Mouse (Mus musculus) embryonic facial prominence, embryonic 10.5 days (tissue): ENCODE data around the gene 1700008O03Rik. TPM values are rescaled to one million over a fixed set of nuclear protein-coding genes. Genes with fewer than 3 reads are reported as not detected.

Experiments
- DNase-seq: peaks from one replicate; pipeline ENCODE4 v3.0.0-alpha.2; 2017; ENCODE audit warnings: low spot score
- H3K27ac ChIP-seq: fragments of 300-500 bp; sonication (generic); replicated peaks from 2 replicates; pipeline ENCODE4 v1.5.1; 2016; ENCODE audit warnings: mild to moderate bottlenecking
- H3K27me3 ChIP-seq: fragments of 300-500 bp; sonication (generic); replicated peaks from 2 replicates; pipeline ENCODE4 v1.6.1; 2016; ENCODE audit warnings: low read depth, mild to moderate bottlenecking; ENCODE audit not compliant: poor library complexity, severe bottlenecking
- H3K36me3 ChIP-seq: fragments of 300-500 bp; sonication (generic); replicated peaks from 2 replicates; pipeline ENCODE4 v1.6.1; 2016; ENCODE audit warnings: mild to moderate bottlenecking, moderate library complexity
- H3K4me1 ChIP-seq: fragments of 300-500 bp; sonication (generic); 2 replicates; pipeline ENCODE4 v1.6.1; 2016
- H3K4me3 ChIP-seq: fragments of 300-500 bp; sonication (generic); 2 replicates; pipeline ENCODE4 v1.5.1; 2016; ENCODE audit warnings: mild to moderate bottlenecking, moderate library complexity
- H3K9me3 ChIP-seq: fragments of 300-500 bp; sonication (generic); 2 replicates; pipeline ENCODE4 v1.6.1; 2016; ENCODE audit warnings: mild to moderate bottlenecking
- WGBS: fragments of 180-500 bp; shearing (Covaris S2); methylation state at CpG from one replicate; pipeline ENCODE4 v1.1.7; 2016; 5-methylcytosine and 5-hydroxymethylcytosine counted together
- polyA plus RNA-seq: library from polyadenylated mRNA; unstranded; fragments of >200 nt; fragmentation: Nextera tagmentation; extraction: Ambion mirVana; gene quantifications from 2 replicates; pipeline ENCODE4 v1.2.1, GENCODE M21; 2016

The 1700008O03Rik gene
- polyA plus RNA-seq, 1 experiment from 2014 or later: 1.1 TPM

- Histone ChIP-seq H3K27ac (peak overlapping the region; percentile 79), H3K27me3 (peaks cover 80% of the 10 kb centered on the region), H3K4me3 (peak overlapping the region; percentile 64)
Measured at GRCm38 (mm10) chr7:44310285-44310877, 75.2 kb downstream of the 1700008O03Rik start.

More at GRCm38 (mm10) chr7:44310285-44310877, 75.2 kb downstream of the 1700008O03Rik start:
- no peak for DNase-seq
- under 1% methylated on average over 40 of the region's 40 CpGs for WGBS
- Histone ChIP-seq H3K9me3 (no peaks in the 10 kb centered on the region), H3K4me1 (peaks cover 46% of the 10 kb centered on the region), H3K36me3 (peaks cover 5% of the 10 kb centered on the region; the same call in 1 of the 2 replicates)

Other genes with a start within 250 kb of the 1700008O03Rik start
- gene Klk1b16, start 249.1 kb downstream of the 1700008O03Rik start, polyA plus RNA-seq: not detected in 2 replicates
- not detected in 2 replicates for gene Klk1b24, start 197.6 kb downstream of the 1700008O03Rik start, polyA plus RNA-seq
- gene Klk1b3, start 187.6 kb downstream of the 1700008O03Rik start, polyA plus RNA-seq: not detected in 2 replicates
- gene Klk1b4, start 178.4 kb downstream of the 1700008O03Rik start, polyA plus RNA-seq: not detected in 2 replicates
- not detected in 2 replicates for gene Klk1b5, start 169.9 kb downstream of the 1700008O03Rik start, polyA plus RNA-seq
- not detected in 2 replicates for gene Klk1, start 160.5 kb downstream of the 1700008O03Rik start, polyA plus RNA-seq
- gene Gm36864, start 149.6 kb downstream of the 1700008O03Rik start, polyA plus RNA-seq: 0.10 TPM in 1 of 2 replicates, not detected in the other
- 1.1 TPM in 2 replicates for gene 1700028J19Rik, start 139.1 kb downstream of the 1700008O03Rik start, polyA plus RNA-seq
- 197 and 214 TPM in 2 replicates for gene 2410002F23Rik, start 139.1 kb downstream of the 1700008O03Rik start, polyA plus RNA-seq
- gene Acp4, start 128.4 kb downstream of the 1700008O03Rik start, polyA plus RNA-seq: 0.16 TPM in 1 of 2 replicates, not detected in the other
- gene Gm15517, start 124.4 kb downstream of the 1700008O03Rik start, polyA plus RNA-seq: not detected in 2 replicates
- 1.5 and 1.8 TPM in 2 replicates for gene Clec11a, start 78.9 kb downstream of the 1700008O03Rik start, polyA plus RNA-seq
- gene Shank1, start 75.6 kb downstream of the 1700008O03Rik start, polyA plus RNA-seq: 0.80 and 0.97 TPM in 2 replicates
- 1.8 and 2.4 TPM in 2 replicates for gene Syt3, start 1.7 kb downstream of the 1700008O03Rik start, polyA plus RNA-seq
- gene Lrrc4b, start 43.2 kb upstream of the 1700008O03Rik start, polyA plus RNA-seq: 0.68 and 1.1 TPM in 2 replicates
- gene Aspdh, start 79.6 kb upstream of the 1700008O03Rik start, polyA plus RNA-seq: 0.64 TPM in 1 of 2 replicates, not detected in the other
- 80.3 and 85.1 TPM in 2 replicates for gene Josd2, start 82.2 kb upstream of the 1700008O03Rik start, polyA plus RNA-seq
- 82.7 and 85.8 TPM in 2 replicates for gene Emc10, start 110.7 kb upstream of the 1700008O03Rik start, polyA plus RNA-seq
- 13.5 and 14.4 TPM in 2 replicates for gene Fam71e1, start 110.8 kb upstream of the 1700008O03Rik start, polyA plus RNA-seq
- gene Mybpc2, start 138.8 kb upstream of the 1700008O03Rik start, polyA plus RNA-seq: 0.04 and 0.08 TPM in 2 replicates
- gene Spib, start 146.3 kb upstream of the 1700008O03Rik start, polyA plus RNA-seq: not detected in 2 replicates
- gene Pold1, start 163.0 kb upstream of the 1700008O03Rik start, polyA plus RNA-seq: 164 and 171 TPM in 2 replicates
- gene Nr1h2, start 168.1 kb upstream of the 1700008O03Rik start, polyA plus RNA-seq: 75.0 and 77.6 TPM in 2 replicates
- gene Napsa, start 186.6 kb upstream of the 1700008O03Rik start, polyA plus RNA-seq: 0.78 and 0.88 TPM in 2 replicates
- gene Kcnc3, start 204.8 kb upstream of the 1700008O03Rik start, polyA plus RNA-seq: 0.44 and 0.63 TPM in 2 replicates